Mouse (Mus musculus) myocyte (in vitro differentiated cells): ENCODE data around the gene Meiob.

Experiments
- MAX ChIP-seq: IDR thresholded peaks from one replicate; pipeline ENCODE4 v1.6.1; 2011; ENCODE audit warnings: low read depth, mild to moderate bottlenecking, control low read depth
- POLR2A ChIP-seq: IDR thresholded peaks from one replicate; pipeline ENCODE4 v1.6.1; 2011; ENCODE audit warnings: low read depth, mild to moderate bottlenecking, control low read depth, moderate library complexity; ENCODE audit not compliant: insufficient read length

GRCm38 (mm10) chr17:24855838-24856464 lies 51.9 kb downstream of the Meiob start:
- no peak for TF ChIP-seq POLR2A
- no peak for TF ChIP-seq MAX
